Mouse (Mus musculus) retina, postnatal 7 days (tissue): ENCODE measurements at regions not wholly inside any gene's neighbourhood (a gene's known extent, or its start where the extent isn't known, plus 50 kb on each side); places are given as distances from the start of the nearest gene placed in this dataset.

Source experiments
- DNase-seq: peaks from one replicate; pipeline ENCODE4 v3.0.0-alpha.2; 2012; ENCODE audit warnings: low read depth, low spot score

GRCm38 (mm10) chr1:89373806-89374205 lies 80.8 kb upstream of the Agap1 start:
- no peak for DNase-seq

DNA sequence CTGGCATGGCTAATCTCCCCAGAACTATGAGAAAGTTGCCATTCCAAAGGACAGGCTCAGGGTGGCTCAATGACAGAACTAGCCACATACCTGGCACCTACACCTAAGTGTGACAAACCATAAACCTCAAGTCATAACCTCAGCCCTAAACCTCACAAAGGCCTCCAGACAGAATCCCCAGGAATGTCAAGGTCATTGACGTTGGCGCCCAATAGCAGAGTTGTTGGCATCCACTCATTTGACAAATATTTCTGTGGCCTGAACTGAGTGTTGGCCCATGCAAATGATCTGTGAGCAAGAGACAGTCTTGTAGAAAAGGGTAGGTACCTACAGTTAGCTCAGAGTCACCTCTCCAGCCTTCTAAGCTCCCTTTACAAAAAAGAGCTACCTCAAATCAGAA lies 80.3 kb upstream of the Agap1 start:
- no peak for DNase-seq

DNA sequence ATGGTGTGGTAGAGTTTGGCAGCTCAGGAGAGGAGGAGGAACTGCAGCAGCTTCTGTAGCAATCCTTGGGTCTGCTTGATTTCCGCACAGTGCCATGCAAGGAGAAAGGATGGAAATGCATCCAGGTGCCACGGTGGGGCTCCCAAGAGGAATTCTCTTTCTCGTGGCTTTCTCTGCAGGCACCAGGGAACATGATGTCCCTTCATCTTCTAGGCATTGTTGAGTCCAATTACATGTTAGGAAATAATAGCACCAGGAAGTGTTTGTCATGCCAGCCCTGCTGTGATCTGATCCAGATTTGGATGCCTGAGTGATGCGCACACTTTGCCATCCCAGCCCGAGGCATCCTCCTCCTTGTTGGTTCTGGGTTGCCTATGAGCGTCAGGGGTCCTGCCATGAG lies 72.6 kb upstream of the Agap1 start:
- no peak for DNase-seq

- DNase-seq: no peak
Measured at GRCm38 (mm10) chr1:89385111-89385510, 69.5 kb upstream of the Agap1 start.

DNA sequence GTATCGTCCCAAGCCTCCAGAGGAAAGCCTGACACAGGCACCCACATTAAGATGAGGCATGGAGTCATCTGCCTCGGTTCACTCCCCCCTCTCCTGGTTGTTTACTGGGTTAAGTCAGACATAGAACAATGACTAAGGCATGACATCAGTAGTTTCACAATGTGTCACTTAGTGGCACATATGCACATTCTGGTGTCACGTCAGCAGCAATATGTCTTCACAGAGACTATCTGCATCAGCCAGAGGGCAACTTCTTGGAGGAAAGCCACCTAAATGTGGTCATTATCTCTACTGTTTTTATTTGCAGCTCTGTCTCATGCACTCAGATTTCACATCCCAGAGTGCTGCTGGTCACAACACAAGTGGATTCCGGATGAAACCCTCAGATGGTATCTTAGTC lies 61.9 kb upstream of the Agap1 start:
- DNase-seq: no peak

DNA sequence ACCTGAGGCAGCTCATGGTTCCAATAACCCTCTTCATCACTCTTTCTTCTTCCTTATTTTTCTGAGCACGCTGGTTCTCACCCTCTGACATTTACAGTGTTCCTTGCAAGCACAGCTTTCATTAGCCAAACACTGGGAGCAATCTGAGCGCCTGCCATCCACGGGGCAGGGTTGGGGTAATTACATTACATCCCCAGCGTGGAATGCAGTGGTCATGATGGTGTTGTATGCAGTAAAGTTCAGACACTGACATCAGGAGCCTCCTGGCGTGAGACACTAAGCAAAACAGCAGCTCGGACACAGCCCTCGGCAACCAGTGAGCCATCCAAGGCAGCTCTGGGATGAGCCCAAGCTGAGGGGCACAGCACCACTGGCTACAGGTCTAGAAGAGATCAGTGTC lies 60.1 kb upstream of the Agap1 start:
- no peak for DNase-seq

GRCm38 (mm10) chr1:89400734-89401202 lies 53.8 kb upstream of the Agap1 start:
- peak; percentile 6 for DNase-seq

DNA sequence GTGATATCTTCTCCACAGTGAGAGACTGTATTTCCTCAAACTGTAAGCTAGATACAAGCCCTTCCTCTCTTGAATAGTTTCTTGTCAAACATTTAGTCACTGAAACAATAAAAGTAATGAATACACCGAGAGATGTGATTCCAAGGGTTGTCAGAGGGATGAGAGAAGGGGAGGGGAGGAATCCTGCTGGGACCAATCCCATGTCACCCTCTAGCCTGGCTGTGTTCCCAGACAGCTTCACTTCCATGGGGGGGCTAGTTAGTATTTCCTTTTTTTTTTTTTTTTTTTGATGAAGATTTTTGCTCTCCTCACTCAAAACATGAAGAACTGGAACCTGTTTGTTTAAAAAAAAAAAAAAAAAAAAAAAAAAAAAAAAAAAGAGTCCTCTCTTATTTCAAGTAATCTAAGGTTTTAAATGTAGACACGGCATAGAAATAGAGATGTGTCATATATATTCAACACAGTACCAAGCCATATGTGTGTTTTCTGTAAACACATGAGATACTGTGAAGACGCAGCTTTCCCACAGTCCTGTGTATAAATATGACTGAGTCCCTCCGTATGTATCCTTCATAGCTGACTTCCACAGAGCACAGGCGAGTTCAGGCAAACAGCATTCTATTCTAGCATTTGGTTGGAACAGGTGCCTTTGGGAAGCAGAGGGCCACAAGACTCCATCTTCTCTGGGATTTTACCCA lies 51.9 kb upstream of the Agap1 start:
- no peak for DNase-seq

DNA sequence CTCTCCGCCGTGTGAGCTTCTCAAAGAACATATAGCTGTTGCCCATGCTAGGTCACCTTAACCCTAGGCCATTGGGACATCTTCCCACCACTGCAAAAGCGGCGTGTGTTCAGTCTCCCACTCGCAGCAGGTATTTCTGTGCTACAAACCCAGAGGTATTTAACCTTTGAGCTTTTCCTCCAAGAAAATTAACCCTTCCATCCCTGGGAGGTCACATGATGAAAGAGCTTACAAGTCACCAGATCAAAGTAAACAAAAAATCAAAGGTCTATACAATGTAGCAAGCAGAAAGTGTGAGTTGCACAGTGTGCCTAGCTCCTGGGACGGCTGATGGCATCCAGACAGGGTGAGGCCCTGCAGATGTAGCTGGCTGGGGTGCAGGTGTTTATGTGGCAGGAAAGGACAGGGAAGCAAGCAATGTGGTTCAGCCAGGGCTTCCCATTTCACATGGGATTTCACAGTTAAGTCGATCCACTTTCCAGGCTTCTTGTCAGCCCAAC lies 51.0 kb upstream of the Agap1 start:
- no peak for DNase-seq
